Mouse (Mus musculus) kidney, postnatal 0 days (tissue): Measurements from ENCODE around the gene Pim3. TPM values are rescaled to one million over a fixed set of nuclear protein-coding genes. Genes with fewer than 3 reads are reported as not detected.
A peak's percentile ranks its signal among the peaks of the same experiment; 100 is the strongest.
"Not testable (repeated sequence)": the region's sequence is repeated elsewhere in the genome, so short reads cannot be mapped to it uniquely, and the experiment has no call there.

Experiments used
- ATAC-seq: fragments of 200-750 bp; cut with Nextera tagmentation; replicated peaks from 2 replicates; pipeline ENCODE4 v1.8.0; 2017; ENCODE audit warnings: low read depth, moderate number of reproducible peaks, moderate TSS enrichment, moderate library complexity; ENCODE audit not compliant: low FRiP score
- DNase-seq: peaks from one replicate; pipeline ENCODE4 v3.0.0-alpha.2; 2016; ENCODE audit warnings: low spot score
- H3K27ac ChIP-seq: fragments of 300-500 bp; sonication (generic); 2 replicates; pipeline ENCODE4 v1.5.1; 2014; ENCODE audit warnings: mild to moderate bottlenecking
- H3K27me3 ChIP-seq: fragments of 300-500 bp; sonication (generic); 2 replicates; pipeline ENCODE4 v1.6.1; 2014; ENCODE audit warnings: low read length, mixed read lengths; ENCODE audit not compliant: insufficient read depth
- H3K36me3 ChIP-seq: fragments of 300-500 bp; sonication (generic); 2 replicates; pipeline ENCODE4 v1.6.1; 2014; ENCODE audit warnings: low read length, mixed read lengths; ENCODE audit not compliant: insufficient read depth
- H3K4me1 ChIP-seq: fragments of 300-500 bp; sonication (generic); replicated peaks from 2 replicates; pipeline ENCODE4 v1.6.1; 2014; ENCODE audit warnings: antibody characterized with exemption, low read length, mixed read lengths; ENCODE audit not compliant: insufficient read depth
- H3K4me2 ChIP-seq: fragments of 300-500 bp; sonication (generic); 2 replicates; pipeline ENCODE4 v1.6.1; 2014; ENCODE audit warnings: mild to moderate bottlenecking, low read length, moderate library complexity, mixed read lengths
- H3K4me3 ChIP-seq: fragments of 300-500 bp; sonication (generic); replicated peaks from 2 replicates; pipeline ENCODE4 v1.5.1; 2014; ENCODE audit warnings: low read depth, low read length
- H3K9ac ChIP-seq: fragments of 300-500 bp; sonication (generic); 2 replicates; pipeline ENCODE4 v1.6.1; 2014; ENCODE audit warnings: low read depth, low read length
- H3K9me3 ChIP-seq: fragments of 300-500 bp; sonication (generic); replicated peaks from 2 replicates; pipeline ENCODE4 v1.6.1; 2016; ENCODE audit warnings: low read length, inconsistent platforms, mixed read lengths
- CTCF ChIP-seq: IDR thresholded peaks from 2 replicates; pipeline ENCODE4 v1.5.1; 2016; ENCODE audit warnings: antibody characterized with exemption, low read depth, mild to moderate bottlenecking, moderate library complexity
- WGBS: fragments of 180-500 bp; shearing (Covaris S2); extraction: QIAGEN DNeasy Blood & Tissue Kit; methylation state at CpG from one replicate; pipeline ENCODE4 v1.1.7; 2014; 5-methylcytosine and 5-hydroxymethylcytosine counted together
- polyA plus RNA-seq: library from polyadenylated mRNA; unstranded; fragments of >200 nt; fragmentation: Nextera tagmentation; extraction: Ambion mirVana; gene quantifications from 2 replicates; pipeline ENCODE4 v1.2.1, GENCODE M21; 2015

Gene Pim3
- polyA plus RNA-seq, result 83.4 and 88.6 TPM in 2 replicates

DNA sequence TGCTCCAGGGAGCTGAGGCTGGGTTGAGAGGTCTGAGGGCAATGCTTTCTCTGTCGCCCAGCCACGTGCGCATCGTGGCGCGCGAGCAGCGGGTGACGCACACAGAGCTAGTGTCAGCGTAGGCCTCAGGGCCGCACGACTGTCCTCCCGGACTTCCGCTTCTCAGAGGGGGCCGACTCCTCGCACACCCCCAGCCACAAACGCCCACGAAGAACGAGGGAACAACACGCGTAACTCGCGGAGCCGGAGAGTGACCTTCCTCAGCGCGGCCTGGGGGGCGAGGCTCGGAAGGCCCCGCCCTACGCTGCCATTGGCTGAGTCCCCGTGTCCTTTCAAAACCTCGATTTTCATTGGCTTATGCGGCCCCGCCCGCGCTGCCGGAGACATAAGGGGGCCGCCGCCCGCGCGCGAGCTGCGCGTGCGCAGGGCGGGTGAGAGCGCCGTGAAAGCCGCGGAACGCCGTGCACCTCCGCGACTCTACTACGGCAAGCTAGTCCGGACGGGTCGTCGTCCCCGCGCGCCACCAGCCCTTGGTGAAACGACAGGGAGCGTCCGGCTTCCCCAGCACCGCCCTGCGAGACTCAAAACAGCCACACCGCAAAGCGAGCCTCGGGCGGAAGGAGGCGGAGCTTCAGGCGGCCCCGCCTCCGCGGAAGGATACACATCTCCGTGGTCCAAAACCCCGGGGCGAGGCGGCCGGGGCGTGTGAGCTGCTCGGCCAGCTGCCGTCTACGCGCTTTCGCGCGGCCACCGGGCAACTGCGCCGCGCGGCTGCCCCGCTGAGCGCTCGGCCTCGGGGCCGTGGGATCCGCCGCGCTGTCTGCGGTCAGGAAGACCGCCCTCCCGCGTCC lies at the start of gene Pim3:
TSS of gene Pim3 (plus strand) at position 415 of the 851 bp plus-strand sequence.
- DNase-seq (peak; percentile 99), ATAC-seq (peak; percentile 81)
- Histone ChIP-seq H3K27ac (peak within 1 kb of the TSS; percentile 96), H3K36me3 (peaks cover 23% of the 10 kb centered on the region), H3K4me1 (peaks cover 29% of the 10 kb centered on the region), H3K9ac (peak within 1 kb of the TSS; percentile 89), H3K27me3 (no peaks in the 10 kb centered on the region), H3K9me3 (no peaks in the 10 kb centered on the region), H3K4me3 (peak within 1 kb of the TSS; percentile 83), H3K4me2 (peak within 1 kb of the TSS; percentile 91)
- no peak for TF ChIP-seq CTCF
- WGBS, result under 1% methylated on average over 94 of the region's 107 CpGs

GRCm38 (mm10) chr15:88813262-88813661 lies 48.7 kb upstream of the Pim3 start:
- Histone ChIP-seq H3K27ac (no peak overlapping the region), H3K9ac (no peak overlapping the region), H3K4me1 (no peaks in the 10 kb centered on the region), H3K9me3 (no peaks in the 10 kb centered on the region), H3K27me3 (no peaks in the 10 kb centered on the region), H3K4me3 (no peak overlapping the region), H3K4me2 (no peak overlapping the region), H3K36me3 (peaks cover 6% of the 10 kb centered on the region; the same call in 1 of the 2 replicates)
- ATAC-seq (no peak), DNase-seq (no peak)
- 92% methylated on average over 3 of the region's 3 CpGs for WGBS
- peak; percentile 51 for TF ChIP-seq CTCF

DNA sequence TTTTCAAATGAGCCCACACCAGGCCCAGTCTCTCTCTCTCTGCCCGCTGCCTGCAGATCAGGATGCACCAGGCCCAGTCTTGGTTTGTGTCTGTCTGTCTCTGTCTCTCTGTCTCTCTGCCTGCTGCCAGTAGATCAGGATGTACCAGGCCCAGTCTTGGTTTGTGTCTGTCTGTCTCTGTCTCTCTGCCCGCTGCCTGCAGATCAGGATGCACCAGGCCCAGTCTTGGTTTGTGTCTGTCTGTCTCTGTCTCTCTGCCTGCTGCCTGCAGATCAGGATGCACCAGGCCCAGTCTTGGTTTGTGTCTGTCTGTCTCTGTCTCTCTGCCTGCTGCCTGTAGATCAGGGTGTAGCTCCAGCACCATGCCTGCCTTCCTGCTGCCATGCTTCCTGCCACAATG lies 48.1 kb upstream of the Pim3 start:
- not testable (repeated sequence) for H3K9me3 ChIP-seq, H3K4me2 ChIP-seq, H3K4me3 ChIP-seq, H3K27me3 ChIP-seq, H3K9ac ChIP-seq, DNase-seq, H3K27ac ChIP-seq, H3K36me3 ChIP-seq, ATAC-seq, H3K4me1 ChIP-seq
- 96% methylated on average over 2 of the region's 2 CpGs for WGBS

GRCm38 (mm10) chr15:88814411-88815047 lies 47.5 kb upstream of the Pim3 start:
- peaks cover 6% of the 10 kb centered on the region; the same call in 1 of the 2 replicates for H3K36me3 ChIP-seq
- H3K9ac ChIP-seq, result no peak overlapping the region
- H3K4me3 ChIP-seq, result no peak overlapping the region
- no peaks in the 10 kb centered on the region for H3K9me3 ChIP-seq
- 96% methylated on average over 11 of the region's 11 CpGs for WGBS
- H3K27me3 ChIP-seq, result no peaks in the 10 kb centered on the region
- ATAC-seq (no peak), DNase-seq (no peak)
- H3K4me2 ChIP-seq, result no peak overlapping the region
- no peaks in the 10 kb centered on the region for H3K4me1 ChIP-seq
- TF ChIP-seq CTCF, result peak; percentile 50
- no peak overlapping the region for H3K27ac ChIP-seq

DNA sequence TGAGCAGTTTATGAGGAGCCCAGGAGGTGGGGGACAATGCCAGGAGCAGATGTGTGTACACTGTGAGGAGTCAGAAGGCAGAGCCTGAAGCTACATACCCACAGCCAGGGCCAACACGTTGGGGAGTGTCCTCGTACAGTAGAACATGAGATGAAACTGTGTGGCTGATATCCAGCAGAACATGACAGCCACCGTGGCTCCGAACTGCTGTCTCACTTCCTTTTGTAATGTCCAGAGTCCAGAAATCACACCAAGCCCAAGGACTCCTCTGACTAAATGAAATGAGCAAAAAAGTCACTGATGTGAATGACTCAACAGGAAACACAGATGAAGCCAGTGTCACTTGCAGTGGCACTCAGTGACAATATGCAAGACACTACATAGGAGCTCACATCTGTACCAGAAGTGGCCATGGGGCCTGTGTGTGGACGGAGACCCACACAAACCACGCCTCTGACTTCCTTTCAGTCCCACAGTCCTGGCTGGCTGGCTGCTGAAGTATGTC lies 46.7 kb upstream of the Pim3 start:
- Histone ChIP-seq H3K4me3 (no peak overlapping the region), H3K27me3 (no peaks in the 10 kb centered on the region), H3K36me3 (peaks cover 6% of the 10 kb centered on the region; the same call in 1 of the 2 replicates), H3K4me1 (peaks cover 3% of the 10 kb centered on the region; the same call in 1 of the 2 replicates), H3K4me2 (no peak overlapping the region), H3K27ac (no peak overlapping the region), H3K9ac (no peak overlapping the region), H3K9me3 (no peaks in the 10 kb centered on the region)
- DNase-seq (no peak), ATAC-seq (no peak)
- WGBS, result 85% methylated on average over 6 of the region's 6 CpGs
- no peak for TF ChIP-seq CTCF

- Histone ChIP-seq H3K4me2 (peak within 1 kb of the TSS; percentile 91), H3K4me3 (peak within 1 kb of the TSS; percentile 88), H3K9ac (peak within 1 kb of the TSS; percentile 88), H3K27ac (peak within 1 kb of the TSS; percentile 75), H3K9me3 (no peaks in the 10 kb centered on the region), H3K36me3 (peaks cover 19% of the 10 kb centered on the region), H3K4me1 (peaks cover 8% of the 10 kb centered on the region), H3K27me3 (no peaks in the 10 kb centered on the region)
- peak; percentile 99 for DNase-seq
- under 1% methylated on average over 88 of the region's 88 CpGs for WGBS
- ATAC-seq, result peak; percentile 98
- no peak for TF ChIP-seq CTCF
Measured at GRCm38 (mm10) chr15:88819026-88819905, 42.7 kb upstream of the Pim3 start, which contains the start of the genes Alg12 and Creld2. Gene Alg12, minus strand, starts transcription at chr15:88819318. Gene Creld2, plus strand, starts transcription at chr15:88819646.
